Mouse (Mus musculus) Patski (cell line): ENCODE data around the gene Mindy4. TPM values are rescaled to one million over a fixed set of nuclear protein-coding genes. Genes with fewer than 3 reads are reported as not detected.
"Not testable (repeated sequence)": the region's sequence is repeated elsewhere in the genome, so short reads cannot be mapped to it uniquely, and the experiment has no call there.

Source experiments
- ATAC-seq: fragments of 100-300 bp; one replicate; pipeline ENCODE4 v1.8.0; 2021
- CTCF ChIA-PET: fragments of 350-600 bp; sonication (Branson Sonifier 250); formaldehyde crosslinking; loops from one replicate; lab custom pipeline; 2022; ENCODE audit warnings: inconsistent platforms; lab: Charles Lee
- POLR2A ChIA-PET: fragments of 350-600 bp; sonication (Branson Sonifier 250); formaldehyde crosslinking; loops from one replicate; lab custom pipeline; 2022; ENCODE audit warnings: antibody characterized with exemption, inconsistent platforms; lab: Charles Lee
- DNase-seq: peaks from one replicate; pipeline ENCODE4 v3.0.0-alpha.2; 2011; ENCODE audit warnings: low read depth, low spot score
- H3K27me3 ChIP-seq: fragments of 371-371 bp; one replicate; pipeline ENCODE4 v1.5.1; 2021
- CTCF ChIP-seq: fragments of 100-300 bp; IDR thresholded peaks from one replicate; pipeline ENCODE4 v1.5.1; 2021
- in situ Hi-C: fragments of 300-500 bp; cut with MboI; formaldehyde crosslinking; loops from 3 replicates; pipeline ENCODE4 v1.11.1; 2018; ENCODE audit warnings: low pct_unique_long_range_greater_than_20kb, mixed read lengths
- polyA plus RNA-seq: library from polyadenylated mRNA; unstranded; gene quantifications from one replicate; pipeline ENCODE4 v1.2.3, GENCODE M21; 2021

Gene Mindy4
- polyA plus RNA-seq, 1 experiment from 2014 or later = 26.0 TPM

- no peaks in the 10 kb centered on the region for H3K27me3 ChIP-seq
- no peak for ATAC-seq
- no peak for DNase-seq
- in situ Hi-C loops = no loop called here
- POLR2A ChIA-PET = interaction anchor here (0.8 kb wide), 1 partner anchor 213 kb away, joined by 3 read pairs; no protein-coding TSS in a partner anchor
- no peak for TF ChIP-seq CTCF
- CTCF ChIA-PET = interaction anchor here (1.0 to 1.4 kb wide), 2 partner anchors 29 to 157 kb away, joined by 3 to 4 read pairs; no protein-coding TSS in a partner anchor
Observed at GRCm38 (mm10) chr6:55174741-55175181, 28.4 kb upstream of the Mindy4 start, which contains the start of gene Inmt. Gene Inmt, minus strand, starts transcription at chr6:55175043.

- ATAC-seq (no peak), DNase-seq (no peak)
- ChIA-PET POLR2A (interaction anchor here (1.3 kb wide), 1 partner anchor 169 kb away, joined by 3 read pairs; no protein-coding TSS in a partner anchor), CTCF (no interaction called here)
- H3K27me3 ChIP-seq = no peaks in the 10 kb centered on the region
- no peak for TF ChIP-seq CTCF
- in situ Hi-C loops = no loop called here
Observed at GRCm38 (mm10) chr6:55175456-55175855, 27.7 kb upstream of the Mindy4 start.

GRCm38 (mm10) chr6:55175892-55176291 lies 27.3 kb upstream of the Mindy4 start:
- no peak for ATAC-seq
- ChIA-PET POLR2A (interaction anchor here (1.3 kb wide), 1 partner anchor 168 kb away, joined by 3 read pairs; no protein-coding TSS in a partner anchor), CTCF (no interaction called here)
- DNase-seq = no peak
- in situ Hi-C loops = no loop called here
- H3K27me3 ChIP-seq = no peaks in the 10 kb centered on the region
- TF ChIP-seq CTCF = no peak

GRCm38 (mm10) chr6:55177060-55177732 lies 26.0 kb upstream of the Mindy4 start:
- in situ Hi-C loops = no loop called here
- POLR2A ChIA-PET = no interaction called here
- CTCF ChIA-PET = interaction anchor here (1.0 to 1.8 kb wide), 4 partner anchors 10 to 161 kb away, joined by 3 to 6 read pairs (median 4); no protein-coding TSS in a partner anchor
- DNase-seq (no peak), ATAC-seq (no peak)
- H3K27me3 ChIP-seq = no peaks in the 10 kb centered on the region
- peak; percentile 62 for TF ChIP-seq CTCF

GRCm38 (mm10) chr6:55179560-55179959 lies 23.6 kb upstream of the Mindy4 start:
- CTCF ChIA-PET = no interaction called here
- DNase-seq (peak; percentile 70), ATAC-seq (peak; percentile 87)
- no peak for TF ChIP-seq CTCF
- in situ Hi-C loops = no loop called here
- POLR2A ChIA-PET = no interaction called here
- no peaks in the 10 kb centered on the region for H3K27me3 ChIP-seq

GRCm38 (mm10) chr6:55182655-55183430 lies 20.3 kb upstream of the Mindy4 start:
- CTCF ChIA-PET = interaction anchor here (0.8 kb wide), 1 partner anchor 16 kb away, joined by 3 read pairs; no protein-coding TSS in a partner anchor
- DNase-seq = no peak
- no peak for ATAC-seq
- in situ Hi-C loops = no loop called here
- POLR2A ChIA-PET = interaction anchor here (1.2 kb wide), 1 partner anchor 191 kb away, joined by 4 read pairs; no protein-coding TSS in a partner anchor
- no peaks in the 10 kb centered on the region for H3K27me3 ChIP-seq
- no peak for TF ChIP-seq CTCF

- H3K27me3 ChIP-seq, POLR2A ChIA-PET, ATAC-seq, in situ Hi-C loops, DNase-seq, CTCF ChIA-PET: not testable (repeated sequence)
Observed at GRCm38 (mm10) chr6:55187827-55188226, 15.4 kb upstream of the Mindy4 start.

- ChIA-PET CTCF (no interaction called here), POLR2A (interaction anchor here (0.7 kb wide), 1 partner anchor 25 kb away, joined by 6 read pairs; no protein-coding TSS in a partner anchor)
- H3K27me3 ChIP-seq = no peaks in the 10 kb centered on the region
- no peak for ATAC-seq
- in situ Hi-C loops = no loop called here
- no peak for TF ChIP-seq CTCF
- no peak for DNase-seq
Observed at GRCm38 (mm10) chr6:55189406-55189805, 13.8 kb upstream of the Mindy4 start.

GRCm38 (mm10) chr6:55191537-55191936 lies 11.6 kb upstream of the Mindy4 start:
- H3K27me3 ChIP-seq = no peaks in the 10 kb centered on the region
- no peak for DNase-seq
- POLR2A ChIA-PET = no interaction called here
- ATAC-seq = no peak
- CTCF ChIA-PET = no interaction called here
- in situ Hi-C loops = no loop called here
- no peak for TF ChIP-seq CTCF

- POLR2A ChIA-PET = no interaction called here
- no peak for DNase-seq
- no peaks in the 10 kb centered on the region for H3K27me3 ChIP-seq
- CTCF ChIA-PET = no interaction called here
- TF ChIP-seq CTCF = no peak
- in situ Hi-C loops = no loop called here
- no peak for ATAC-seq
Observed at GRCm38 (mm10) chr6:55193171-55193570, 10.0 kb upstream of the Mindy4 start.

- H3K27me3 ChIP-seq = no peaks in the 10 kb centered on the region
- ChIA-PET POLR2A (no interaction called here), CTCF (interaction anchor here (1.1 kb wide), 1 partner anchor 17 kb away, joined by 3 read pairs; no protein-coding TSS in a partner anchor)
- ATAC-seq (no peak), DNase-seq (no peak)
- in situ Hi-C loops = no loop called here
- TF ChIP-seq CTCF = no peak
Observed at GRCm38 (mm10) chr6:55199047-55199446, 4.1 kb upstream of the Mindy4 start.
